Mouse (Mus musculus) naive thymus-derived CD4-positive, alpha-beta T cell, adult 2 months (primary cell): ENCODE data around the gene Gmds.
A peak's percentile ranks its signal among the peaks of the same experiment; 100 is the strongest.

ENCODE experiments used
- DNase-seq: peaks from one replicate; pipeline ENCODE4 v3.0.0-alpha.2; 2011; ENCODE audit warnings: low read depth

Gmds gene

GRCm38 (mm10) chr13:31810693-31811541 lies 527.6 kb downstream of the Gmds start:
- DNase-seq, result no peak

GRCm38 (mm10) chr13:31810375-31810692 lies 528.2 kb downstream of the Gmds start:
- no peak for DNase-seq

GRCm38 (mm10) chr13:31809701-31810100 lies 528.8 kb downstream of the Gmds start:
- DNase-seq, result no peak

GRCm38 (mm10) chr13:31808804-31809420 lies 529.6 kb downstream of the Gmds start:
- no peak for DNase-seq

- DNase-seq, result no peak
Observed at GRCm38 (mm10) chr13:31808116-31808803, 530.3 kb downstream of the Gmds start.

GRCm38 (mm10) chr13:31807736-31808115 lies 530.8 kb downstream of the Gmds start:
- DNase-seq, result no peak

GRCm38 (mm10) chr13:31806890-31807735 lies 531.4 kb downstream of the Gmds start:
- DNase-seq, result no peak

GRCm38 (mm10) chr13:31806428-31806832 lies 532.1 kb downstream of the Gmds start, which contains the start of gene Foxc1:
Gene Foxc1 (plus strand): TSS chr13:31806633.
- DNase-seq, result no peak

- DNase-seq, result no peak
Observed at GRCm38 (mm10) chr13:31805831-31806427, 532.6 kb downstream of the Gmds start.

- no peak for DNase-seq
Observed at GRCm38 (mm10) chr13:31804571-31804970, 534.0 kb downstream of the Gmds start.

GRCm38 (mm10) chr13:31803166-31804093 lies 535.1 kb downstream of the Gmds start:
- no peak for DNase-seq

- no peak for DNase-seq
Observed at GRCm38 (mm10) chr13:31802447-31802846, 536.1 kb downstream of the Gmds start.

- DNase-seq, result no peak
Observed at GRCm38 (mm10) chr13:31801703-31802305, 536.7 kb downstream of the Gmds start.

- peak; percentile 58 for DNase-seq
Observed at GRCm38 (mm10) chr13:31800581-31801576, 537.7 kb downstream of the Gmds start.

GRCm38 (mm10) chr13:31798075-31798474 lies 540.5 kb downstream of the Gmds start:
- DNase-seq, result no peak

- no peak for DNase-seq
Observed at GRCm38 (mm10) chr13:31797346-31797745, 541.2 kb downstream of the Gmds start.

- DNase-seq, result no peak
Observed at GRCm38 (mm10) chr13:31793163-31793562, 545.4 kb downstream of the Gmds start.

- no peak for DNase-seq
Observed at GRCm38 (mm10) chr13:31792480-31793132, 545.9 kb downstream of the Gmds start.
